Mouse (Mus musculus) brain, embryonic 14.5 days (tissue): ENCODE measurements around the gene Tbc1d20.

Experiments used
- CTCF ChIP-seq: fragments of 200-500 bp; IDR thresholded peaks from 2 replicates; pipeline ENCODE4 v1.5.1; 2012; ENCODE audit warnings: inconsistent platforms, mild to moderate bottlenecking, moderate library complexity, borderline replicate concordance; ENCODE audit not compliant: insufficient read depth, insufficient read length; ENCODE audit errors: extremely low read depth
- POLR2A ChIP-seq: fragments of 200-500 bp; IDR thresholded peaks from 2 replicates; pipeline ENCODE4 v1.6.1; 2012; ENCODE audit warnings: mild to moderate bottlenecking, inconsistent platforms, borderline replicate concordance; ENCODE audit not compliant: poor library complexity, insufficient read depth, insufficient read length, severe bottlenecking; ENCODE audit errors: extremely low read depth

GRCm38 (mm10) chr2:152349842-152350540 is 56.4 kb downstream of the Tbc1d20 start:
- TF ChIP-seq POLR2A (no peak), CTCF (no peak)
